Mouse (Mus musculus) telencephalon, adult 2 months (tissue): ENCODE results near the gene Ccdc38.

Experiments used
- DNase-seq: peaks from one replicate; pipeline ENCODE4 v3.0.0-alpha.2; 2011; ENCODE audit warnings: low read depth, low spot score

Gene Ccdc38

GRCm38 (mm10) chr10:93540431-93541210, at the start of gene Ccdc38:
Ccdc38 (plus strand) TSS chr10:93540632.
- no peak for DNase-seq

GRCm38 (mm10) chr10:93500864-93501263, 39.6 kb upstream of the Ccdc38 start:
- no peak for DNase-seq

GRCm38 (mm10) chr10:93501346-93501745, 39.1 kb upstream of the Ccdc38 start:
- DNase-seq, result no peak

GRCm38 (mm10) chr10:93508383-93508970, 32.0 kb upstream of the Ccdc38 start:
- DNase-seq, result peak; percentile 13

GRCm38 (mm10) chr10:93509532-93510153, 30.8 kb upstream of the Ccdc38 start:
- no peak for DNase-seq

GRCm38 (mm10) chr10:93515419-93515818, 25.0 kb upstream of the Ccdc38 start:
- DNase-seq, result no peak

GRCm38 (mm10) chr10:93515927-93516326, 24.5 kb upstream of the Ccdc38 start:
- no peak for DNase-seq

- no peak for DNase-seq
Observed at GRCm38 (mm10) chr10:93517754-93518153, 22.7 kb upstream of the Ccdc38 start.

GRCm38 (mm10) chr10:93518186-93518585, 22.2 kb upstream of the Ccdc38 start:
- no peak for DNase-seq

- DNase-seq, result no peak
Observed at GRCm38 (mm10) chr10:93518620-93519019, 21.8 kb upstream of the Ccdc38 start.

GRCm38 (mm10) chr10:93519159-93519558, 21.3 kb upstream of the Ccdc38 start:
- no peak for DNase-seq

- DNase-seq, result no peak
Observed at GRCm38 (mm10) chr10:93519756-93520155, 20.7 kb upstream of the Ccdc38 start.

GRCm38 (mm10) chr10:93520994-93521393, 19.4 kb upstream of the Ccdc38 start:
- DNase-seq, result no peak

GRCm38 (mm10) chr10:93525329-93525728, 15.1 kb upstream of the Ccdc38 start:
- DNase-seq, result no peak

GRCm38 (mm10) chr10:93538287-93538686, 2.1 kb upstream of the Ccdc38 start:
- DNase-seq, result no peak

GRCm38 (mm10) chr10:93538818-93539217, 1.6 kb upstream of the Ccdc38 start:
- DNase-seq, result no peak

GRCm38 (mm10) chr10:93539775-93540430, 529 bp upstream of the Ccdc38 start, which contains the start of gene Amdhd1:
Amdhd1 (minus strand) TSS chr10:93540033.
- DNase-seq, result no peak

GRCm38 (mm10) chr10:93541585-93541984, 1.2 kb downstream of the Ccdc38 start:
- DNase-seq, result no peak

- DNase-seq, result no peak
Observed at GRCm38 (mm10) chr10:93542356-93542755, 1.9 kb downstream of the Ccdc38 start.

GRCm38 (mm10) chr10:93543176-93543575, 2.7 kb downstream of the Ccdc38 start:
- DNase-seq, result no peak

- no peak for DNase-seq
Observed at GRCm38 (mm10) chr10:93544172-93544571, 3.7 kb downstream of the Ccdc38 start.

GRCm38 (mm10) chr10:93547741-93548270, 7.4 kb downstream of the Ccdc38 start:
- DNase-seq, result no peak
